Mouse (Mus musculus) forebrain, embryonic 16.5 days (tissue): ENCODE data around the gene Fthl17d. TPM values are rescaled to one million over a fixed set of nuclear protein-coding genes. Genes with fewer than 3 reads are reported as not detected.

Source experiments
- polyA plus RNA-seq: library from polyadenylated mRNA; unstranded; fragments of >200 nt; fragmentation: Nextera tagmentation; extraction: Ambion mirVana; gene quantifications from 2 replicates; pipeline ENCODE4 v1.2.1, GENCODE M21; 2015

The Fthl17d gene
- polyA plus RNA-seq, 1 experiment from 2014 or later = not detected

Other genes with a start within 250 kb of the Fthl17d start
- not detected in 2 replicates for gene Ssx9, start 238.3 kb downstream of the Fthl17d start, polyA plus RNA-seq
- gene Ssxb5, start 183.1 kb downstream of the Fthl17d start, polyA plus RNA-seq = not detected in 2 replicates
- not detected in 2 replicates for gene Gm6592, start 142.8 kb downstream of the Fthl17d start, polyA plus RNA-seq
- not detected in 2 replicates for gene Gm5751, start 112.5 kb downstream of the Fthl17d start, polyA plus RNA-seq
- 10.3 and 13.2 TPM in 2 replicates for gene B630019K06Rik, start 94.4 kb downstream of the Fthl17d start, polyA plus RNA-seq
- gene Fthl17b, start 23.8 kb downstream of the Fthl17d start, polyA plus RNA-seq = not detected in 2 replicates
- gene Fthl17c, start 10.2 kb downstream of the Fthl17d start, polyA plus RNA-seq = not detected in 2 replicates
- gene Fthl17e, start 46.7 kb upstream of the Fthl17d start, polyA plus RNA-seq = not detected in 2 replicates
- gene Fthl17f, start 76.3 kb upstream of the Fthl17d start, polyA plus RNA-seq = not detected in 2 replicates
- not detected in 2 replicates for gene 4930402K13Rik, start 117.8 kb upstream of the Fthl17d start, polyA plus RNA-seq
- 10.4 and 10.7 TPM in 2 replicates for gene Lancl3, start 213.1 kb upstream of the Fthl17d start, polyA plus RNA-seq